Mouse (Mus musculus) myocyte (in vitro differentiated cells): ENCODE data around the gene Cdan1.

Experiments
- POLR2A ChIP-seq: IDR thresholded peaks from one replicate; pipeline ENCODE4 v1.6.1; 2011; ENCODE audit warnings: low read depth, mild to moderate bottlenecking, control low read depth, moderate library complexity; ENCODE audit not compliant: insufficient read length
- REST ChIP-seq: IDR thresholded peaks from one replicate; pipeline ENCODE4 v1.6.1; 2011; ENCODE audit warnings: mild to moderate bottlenecking, control low read depth, moderate library complexity; ENCODE audit not compliant: insufficient read depth, insufficient read length

DNA sequence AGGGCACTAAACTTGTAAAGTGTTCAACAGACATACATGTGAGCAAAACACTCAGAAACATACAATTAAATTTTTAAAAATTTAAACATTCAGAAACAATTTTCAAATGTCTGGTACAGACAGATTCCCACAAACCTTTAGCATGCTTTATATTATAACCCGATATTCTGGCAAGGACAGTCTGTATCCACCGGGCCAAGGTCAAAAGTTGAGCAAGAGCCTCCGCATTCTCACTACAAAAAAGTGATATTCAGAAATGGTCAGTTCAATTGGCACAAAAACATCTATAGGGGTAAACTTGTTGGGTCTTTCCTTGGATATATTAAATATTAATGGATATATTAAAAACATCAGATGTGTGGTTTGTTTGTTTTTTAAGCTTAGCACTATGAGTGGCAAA, 46.4 kb upstream of the Cdan1 start:
- TF ChIP-seq POLR2A (no peak), REST (no peak)
